Mouse (Mus musculus) bone marrow, adult 2 months (tissue): ENCODE data around the gene Slc4a1.

Source experiments
- CTCF ChIP-seq: fragments of 200-500 bp; IDR thresholded peaks from 2 replicates; pipeline ENCODE4 v1.5.1; 2011; ENCODE audit warnings: low read length, control low read depth; ENCODE audit not compliant: control insufficient read depth, insufficient read depth
- POLR2A ChIP-seq: fragments of 200-500 bp; IDR thresholded peaks from 2 replicates; pipeline ENCODE4 v1.6.1; 2011; ENCODE audit warnings: low read depth, mild to moderate bottlenecking, control low read depth, low read length, borderline replicate concordance; ENCODE audit not compliant: control insufficient read depth

DNA sequence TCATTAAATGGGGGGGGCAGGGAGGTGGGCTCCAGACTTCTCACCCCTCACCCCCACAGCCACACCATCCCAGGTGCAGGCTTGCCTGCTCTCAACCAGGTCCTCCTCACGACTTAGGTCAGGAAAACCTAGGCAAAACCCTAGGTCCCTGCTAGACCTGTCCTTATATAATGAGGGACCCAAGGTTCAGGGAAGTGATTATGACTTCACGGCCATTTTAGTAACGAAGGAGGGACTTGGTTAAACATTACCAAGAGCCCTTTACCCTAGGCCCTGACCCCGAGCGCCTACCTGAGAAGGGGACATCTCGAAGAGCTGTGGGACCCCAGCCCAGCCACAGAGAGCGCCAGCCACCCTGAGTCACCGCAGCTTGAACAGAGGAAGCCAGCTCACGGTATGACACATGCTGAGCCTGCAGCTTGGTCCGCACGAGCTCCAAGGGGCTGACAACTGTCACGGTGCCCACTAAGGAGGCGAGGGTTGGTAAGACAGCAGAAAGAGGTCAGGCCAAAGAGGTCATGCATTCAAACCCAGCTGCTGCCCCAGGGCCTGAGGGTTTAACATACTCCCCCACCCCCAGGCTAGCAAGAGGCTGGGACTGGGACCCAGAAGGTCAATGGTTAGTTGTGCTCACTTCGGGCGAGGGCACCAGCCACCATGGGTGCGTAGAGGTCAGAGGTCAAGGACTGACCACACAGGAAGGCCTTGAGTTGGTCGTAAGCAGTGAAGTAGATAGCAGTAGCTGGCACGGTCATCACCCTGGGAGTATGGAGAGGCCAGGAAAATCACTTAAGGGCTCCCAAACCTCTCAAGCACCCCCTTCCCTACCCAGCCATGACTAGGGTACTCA lies 38.4 kb upstream of the Slc4a1 start:
- TF ChIP-seq CTCF (no peak), POLR2A (no peak)
